Mouse (Mus musculus) spleen, postnatal 10 days (tissue): Measurements from ENCODE around the gene Igll1.
A peak's percentile ranks its signal among the peaks of the same experiment; 100 is the strongest.
"Not testable (repeated sequence)": the region's sequence is repeated elsewhere in the genome, so short reads cannot be mapped to it uniquely, and the experiment has no call there.

ENCODE experiments used
- DNase-seq, 2 experiments: peaks; one replicate each; pipeline ENCODE4 v3.0.0; 2021 to 2022; ENCODE audit warnings: low spot score in 2 of 2

Igll1 gene

GRCm38 (mm10) chr16:16863978-16864377, at the start of gene Igll1:
Gene Igll1, minus strand, starts transcription at chr16:16863985.
- DNase-seq: peak in 1 of 2 experiments; percentile 18

- no peak for DNase-seq
Measured at GRCm38 (mm10) chr16:16913440-16913839, 49.7 kb upstream of the Igll1 start.

GRCm38 (mm10) chr16:16911641-16912597, 48.1 kb upstream of the Igll1 start:
- DNase-seq: peak; percentile 67 to 78

DNA sequence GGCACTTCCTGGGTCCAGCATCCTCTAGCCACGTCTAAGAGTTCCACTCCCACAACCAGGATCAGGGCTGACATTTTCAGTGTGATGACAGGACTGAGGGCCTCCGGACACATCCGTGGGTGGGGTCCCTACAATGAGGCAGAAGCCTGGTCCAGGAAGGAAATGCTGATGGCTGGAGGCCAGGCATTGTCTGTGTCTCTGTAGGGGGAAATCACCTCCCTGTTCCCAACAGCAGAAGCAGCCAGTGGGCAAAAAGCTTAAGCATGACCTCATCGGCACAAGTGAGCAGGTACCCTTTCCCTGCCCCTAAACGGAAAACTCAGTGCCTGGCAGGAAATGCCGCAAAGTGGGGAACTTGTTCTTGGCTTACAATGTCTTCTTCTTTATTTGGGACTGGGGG, 44.0 kb upstream of the Igll1 start:
- peak in 1 of 2 experiments; percentile 29 for DNase-seq

DNA sequence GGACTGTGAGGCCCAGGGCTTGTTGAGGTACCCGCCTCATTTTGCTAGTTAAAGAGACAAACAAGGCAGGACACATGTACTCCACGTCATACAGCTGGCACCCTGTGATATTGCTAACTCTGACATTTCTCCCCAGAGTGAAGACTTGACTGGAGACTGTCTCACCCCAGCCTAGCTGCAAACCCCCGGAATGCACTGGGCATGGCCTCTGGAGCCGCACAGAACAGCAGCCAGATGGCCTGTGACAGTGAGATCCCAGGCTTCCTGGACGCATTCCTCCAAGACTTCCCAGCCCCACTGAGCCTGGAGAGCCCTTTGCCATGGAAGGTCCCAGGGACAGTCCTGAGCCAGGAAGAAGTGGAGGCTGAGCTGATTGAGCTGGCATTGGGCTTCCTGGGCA, 39.4 kb upstream of the Igll1 start:
- no peak for DNase-seq

DNA sequence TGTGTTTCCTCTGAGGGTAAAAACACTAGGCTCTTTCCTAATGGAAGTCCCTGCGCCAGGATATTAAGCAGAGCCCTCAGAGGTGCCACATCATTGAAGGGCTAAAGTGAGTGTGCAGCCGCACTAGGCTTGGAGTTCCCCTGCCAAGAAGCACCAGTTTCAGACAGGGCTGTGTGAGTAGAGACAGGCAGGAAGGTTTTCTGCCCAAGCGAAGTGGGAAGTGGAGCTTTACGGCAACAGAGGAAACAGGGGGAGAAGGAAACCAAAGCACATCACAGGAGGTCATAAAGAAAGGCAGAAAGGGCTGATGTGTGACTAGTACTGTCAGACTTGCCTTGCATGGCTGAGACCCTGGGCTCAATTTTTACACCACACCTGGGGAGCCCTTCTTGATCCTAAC, 38.5 kb upstream of the Igll1 start:
- DNase-seq: no peak

DNA sequence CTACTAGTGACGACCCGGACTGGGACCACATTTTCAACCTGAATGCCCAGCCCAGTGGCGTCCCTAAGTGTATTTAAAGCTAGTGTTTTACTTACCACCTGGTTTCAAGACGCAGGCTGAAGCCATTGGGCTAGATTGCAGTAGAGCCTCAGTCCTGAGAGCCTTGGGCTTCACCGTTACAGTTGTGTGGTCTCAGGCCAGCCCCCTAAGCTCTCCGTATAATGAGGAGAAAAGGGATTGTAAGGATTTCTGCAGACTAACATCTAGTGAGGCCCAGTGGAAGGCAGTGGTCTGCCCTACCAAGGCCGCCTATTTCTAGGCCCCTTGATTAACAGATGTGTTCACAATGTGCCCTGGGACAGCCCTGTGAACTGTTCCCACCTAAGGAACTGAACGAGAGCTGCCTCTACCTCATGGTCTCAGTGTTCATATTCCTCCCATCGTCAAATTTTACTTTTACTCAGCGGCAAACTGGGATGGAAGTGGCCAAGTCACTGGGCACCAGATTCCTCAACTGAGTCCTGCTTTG, 33.3 kb upstream of the Igll1 start:
- DNase-seq: no peak

DNA sequence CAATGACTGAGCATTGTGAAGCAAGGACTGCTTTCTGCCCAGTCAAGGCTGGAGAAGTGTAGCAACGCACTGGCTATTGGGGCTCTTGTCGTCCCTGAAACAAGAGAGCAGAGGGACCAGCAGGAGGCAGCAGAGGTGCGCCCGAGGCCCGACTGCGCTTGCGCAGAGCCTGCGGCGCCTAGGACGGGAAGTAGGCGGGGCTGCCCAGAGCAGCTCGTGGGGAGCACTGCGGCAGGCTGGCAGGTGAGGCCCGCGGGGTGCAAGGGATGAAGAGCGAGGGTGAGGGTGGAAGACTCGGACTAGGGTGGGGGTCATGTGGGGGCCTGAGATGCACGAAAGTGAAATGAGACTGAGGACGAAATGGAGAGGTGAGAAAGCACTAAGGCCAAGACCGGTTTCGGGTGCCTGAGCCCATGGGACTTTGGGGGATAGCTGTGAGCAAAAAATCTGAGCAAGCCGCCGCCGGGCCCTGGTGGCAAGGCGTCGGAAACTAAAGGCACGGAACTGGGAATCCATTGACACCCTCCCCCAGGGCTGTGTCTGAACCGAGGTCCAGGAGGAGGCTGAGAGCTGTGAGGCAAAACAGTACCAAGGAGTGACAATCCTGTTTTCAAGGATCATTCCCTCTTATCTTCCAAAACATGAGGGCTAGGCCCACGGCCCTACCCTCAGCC, 32.7 kb upstream of the Igll1 start, which contains the start of gene Ppm1f:
Gene Ppm1f, plus strand, starts transcription at position 88 of the 674 bp plus-strand sequence.
- peak; percentile 93 to 95 for DNase-seq

DNA sequence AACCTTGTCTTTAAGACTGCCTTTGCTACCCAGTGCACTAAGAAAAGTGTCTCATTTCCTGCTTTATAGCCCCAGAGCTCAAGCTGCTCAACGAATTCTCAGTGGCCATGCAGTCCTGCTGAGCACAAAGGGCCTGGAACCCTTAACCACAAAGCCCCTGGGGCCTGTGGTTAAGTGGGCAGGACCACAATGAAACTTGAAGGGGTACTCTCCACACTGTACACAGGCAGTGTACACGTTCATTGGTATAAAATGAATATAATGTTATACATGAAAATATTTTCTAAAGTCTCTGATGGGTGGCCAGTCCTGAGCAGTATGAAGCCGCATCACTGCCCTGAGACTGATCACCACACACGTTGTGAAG, 32.2 kb upstream of the Igll1 start:
- peak in 1 of 2 experiments; percentile 53 for DNase-seq

DNA sequence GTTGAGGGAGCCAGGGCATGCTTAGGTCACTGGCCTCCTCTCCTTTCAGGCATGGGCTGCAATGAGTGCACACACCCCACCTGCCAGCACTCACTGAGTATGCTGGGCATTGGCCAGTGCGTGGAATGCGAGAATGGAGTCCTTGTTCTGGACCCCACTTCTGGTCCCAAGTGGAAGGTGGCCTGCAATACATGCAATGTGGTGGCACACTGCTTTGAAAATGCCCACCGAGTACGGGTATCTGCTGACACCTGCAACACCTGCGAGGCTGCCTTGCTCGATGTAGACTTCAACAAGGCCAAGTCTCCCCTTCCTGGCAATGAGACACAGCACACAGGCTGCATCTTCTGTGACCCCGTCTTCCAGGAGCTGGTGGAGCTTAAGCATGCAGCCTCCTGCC, 28.6 kb upstream of the Igll1 start:
- DNase-seq: no peak

DNA sequence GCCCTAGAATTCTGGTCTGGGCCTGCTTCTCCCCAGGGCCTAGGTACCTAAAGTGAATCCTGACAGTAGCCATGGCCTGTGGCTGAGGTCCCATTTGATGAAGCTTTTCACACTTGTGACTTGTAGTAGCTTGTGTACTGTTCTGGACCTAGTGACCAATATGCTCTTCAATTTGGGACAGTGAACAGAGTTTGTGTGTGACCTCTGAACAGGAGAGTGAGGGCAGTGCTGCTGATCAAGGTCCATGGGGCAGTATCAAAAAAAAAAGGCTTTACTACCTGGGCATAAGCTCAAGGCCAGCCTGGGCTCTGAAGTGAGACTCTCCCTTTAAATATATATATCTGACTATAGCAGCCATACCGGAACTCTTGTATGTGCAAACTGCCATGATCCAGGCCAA, 24.6 kb upstream of the Igll1 start:
- DNase-seq: no peak

DNA sequence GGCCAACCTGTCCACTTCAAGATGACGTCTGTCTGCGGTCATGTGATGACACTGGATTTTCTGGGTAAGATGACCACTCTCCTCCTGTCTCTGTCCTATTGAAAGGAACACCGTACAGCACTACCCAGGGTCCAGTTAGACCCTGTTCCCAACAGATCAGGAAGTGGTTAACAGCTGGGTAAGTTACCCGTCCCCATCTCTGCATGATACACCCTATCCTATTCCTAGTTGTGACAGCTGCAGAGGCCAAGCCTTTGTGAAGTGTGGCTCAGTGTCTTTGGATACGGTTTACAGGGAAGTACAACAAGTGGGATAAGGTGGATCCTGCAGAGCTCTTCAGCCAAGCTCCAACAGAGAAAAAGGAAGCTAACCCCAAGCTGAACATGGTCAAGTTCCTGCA, 15.2 kb upstream of the Igll1 start:
- DNase-seq: no peak

DNA sequence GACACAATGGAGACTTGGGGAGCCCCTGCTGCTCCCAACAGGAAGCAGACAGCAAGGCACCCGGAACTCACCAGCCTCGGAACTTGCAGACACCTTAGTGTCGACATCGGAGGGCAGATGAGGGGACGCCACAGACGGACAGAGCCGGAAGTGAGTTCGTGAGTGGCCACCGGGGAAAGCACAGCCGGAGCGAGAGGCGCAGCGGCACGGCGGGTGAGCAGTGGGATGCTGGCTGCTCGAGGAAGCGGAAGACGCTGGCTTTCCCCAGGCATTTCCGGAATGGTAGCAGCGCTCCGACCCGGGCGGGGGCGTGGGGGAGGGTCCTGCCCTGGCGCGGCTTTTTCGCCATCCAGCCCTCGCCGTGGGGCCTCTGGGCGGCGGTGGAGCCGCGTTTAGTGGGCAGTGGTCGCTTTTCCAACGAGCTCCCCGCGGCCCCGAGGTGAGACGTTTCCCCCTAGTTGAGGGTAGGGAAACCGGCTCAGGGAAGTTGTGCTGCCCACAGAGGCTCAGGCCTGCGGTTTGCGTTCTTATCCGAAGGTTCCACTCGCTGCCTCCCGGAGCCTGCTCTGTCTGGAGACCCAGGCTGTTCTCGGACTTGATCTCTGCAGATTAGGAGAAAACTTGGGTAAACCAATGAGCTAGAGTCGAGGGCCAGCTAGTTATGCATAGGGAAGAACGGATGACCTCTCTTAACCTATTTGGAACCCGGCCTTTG, 7.0 kb upstream of the Igll1 start, which contains the start of the genes Top3b and Vpreb1:
Gene Top3b, plus strand, starts transcription at position 120 of the 715 bp plus-strand sequence.
Gene Vpreb1, minus strand, starts transcription at position 227 of the 715 bp plus-strand sequence.
- peak; percentile 69 to 85 for DNase-seq

DNA sequence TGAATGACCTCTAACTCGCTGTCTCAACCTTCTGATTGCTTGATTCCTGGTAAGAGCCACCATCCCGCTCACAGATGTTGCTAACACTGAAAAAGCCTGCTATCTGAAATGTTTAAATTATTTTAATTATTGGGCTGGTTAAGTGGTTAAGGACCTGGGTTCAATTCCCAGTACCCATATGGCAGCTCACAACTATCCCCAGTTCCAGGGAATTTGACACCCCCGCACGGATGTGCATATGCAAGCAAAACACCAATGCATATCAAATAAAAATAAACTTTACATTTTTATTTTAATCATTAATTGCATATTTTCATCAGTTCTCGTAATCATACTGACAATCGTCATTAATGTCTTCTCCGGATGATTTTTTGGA, 6.4 kb upstream of the Igll1 start:
- DNase-seq: no peak

DNA sequence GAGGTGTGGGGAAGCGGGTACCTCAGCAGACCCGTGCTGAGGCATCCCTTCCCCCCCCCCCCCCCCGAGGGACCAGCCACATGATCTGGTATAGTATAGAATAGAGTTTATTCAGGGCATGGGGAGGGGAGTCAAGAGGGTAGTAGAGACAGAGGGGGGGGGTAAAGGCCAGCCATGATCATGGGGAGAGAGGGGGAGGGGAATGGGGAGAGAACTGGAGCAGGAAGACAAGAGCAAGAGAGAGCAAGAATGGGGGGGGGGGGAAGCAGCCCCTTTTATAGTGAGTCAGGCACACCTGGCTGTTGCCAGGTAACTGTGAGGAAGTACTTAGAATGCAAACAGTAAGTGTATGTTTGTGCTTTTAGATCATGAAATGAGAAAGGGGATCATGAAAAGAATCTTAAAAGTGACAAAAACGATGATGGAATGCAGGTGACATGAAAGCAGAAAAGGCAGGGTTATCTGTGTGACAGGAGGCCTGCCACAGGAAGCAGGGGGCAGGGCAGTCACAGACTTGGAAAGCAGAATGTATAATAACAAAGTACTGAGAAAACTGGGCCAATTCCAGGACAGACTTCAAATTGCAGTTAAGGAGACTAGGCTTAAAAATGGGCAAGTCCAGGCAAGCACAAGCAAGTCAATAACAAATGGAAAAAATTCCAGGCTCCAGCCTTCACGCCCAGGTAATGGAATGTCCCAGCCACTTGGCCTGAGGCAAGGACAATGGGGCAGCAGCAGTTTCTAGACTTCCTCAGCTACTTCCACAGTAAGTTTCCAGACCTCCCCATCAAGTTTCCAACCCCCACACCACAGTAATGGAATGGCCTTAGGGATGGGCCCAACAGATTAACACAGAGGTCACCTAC, 2.1 kb upstream of the Igll1 start:
- peak in 1 of 2 experiments; percentile 2 for DNase-seq

- peak in 1 of 2 experiments; percentile 16 for DNase-seq
Measured at GRCm38 (mm10) chr16:16865217-16865616, 1.4 kb upstream of the Igll1 start.

GRCm38 (mm10) chr16:16862288-16862687, 1.5 kb downstream of the Igll1 start:
- peak in 1 of 2 experiments; percentile 4 for DNase-seq

GRCm38 (mm10) chr16:16856731-16857476, 6.9 kb downstream of the Igll1 start:
- DNase-seq: peak in 1 of 2 experiments; percentile 2

DNA sequence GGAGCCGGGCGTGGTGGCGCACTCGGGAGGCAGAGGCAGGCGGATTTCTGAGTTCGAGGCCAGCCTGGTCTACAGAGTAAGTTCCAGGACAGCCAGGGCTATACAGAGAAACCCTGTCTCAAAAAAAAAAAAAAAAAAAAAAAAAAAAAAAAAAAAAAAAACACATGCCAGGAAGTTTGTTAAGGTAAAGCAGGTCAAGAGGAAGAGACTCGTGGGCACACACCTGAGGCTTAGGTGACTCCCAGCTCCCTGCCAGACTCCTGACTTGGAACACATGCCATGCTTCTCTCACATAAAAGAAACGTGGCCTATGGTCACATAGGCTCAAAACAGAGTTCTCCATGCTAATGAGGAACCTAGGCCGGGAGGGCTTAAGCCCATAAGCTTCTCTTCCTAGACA, 7.7 kb downstream of the Igll1 start:
- DNase-seq: not testable (repeated sequence)

GRCm38 (mm10) chr16:16855541-16855940, 8.2 kb downstream of the Igll1 start:
- no peak for DNase-seq
